Mouse (Mus musculus) liver, adult 10 weeks (tissue): ENCODE results near the gene Stox2. TPM values are rescaled to one million over a fixed set of nuclear protein-coding genes. Genes with fewer than 3 reads are reported as not detected.

Source experiments
- polyA plus RNA-seq: library from polyadenylated mRNA; stranded (reverse); fragments of 350-450 nt; fragmentation: Illumina TruSeq; extraction: RNeasy Lipid Tissue Mini Kit (QIAGEN cat#74804); gene quantifications from one replicate; pipeline ENCODE4 v1.2.3, GENCODE M21; 2014; ENCODE audit warnings: low read depth, low replicate concordance

The Stox2 gene
- 0.93 TPM for polyA plus RNA-seq

GRCm38 (mm10) chr8:47446312-47447046, at the start of gene Stox2:
Gene Stox2 (minus strand): TSS chr8:47446362.

Other genes with a start within 250 kb of the Stox2 start
- 18.2 TPM for gene Trappc11, start 87.1 kb upstream of the Stox2 start, polyA plus RNA-seq
- gene Rwdd4a, start 87.3 kb upstream of the Stox2 start, polyA plus RNA-seq: 19.3 TPM
- gene Ing2, start 229.2 kb upstream of the Stox2 start, polyA plus RNA-seq: 10.1 TPM